Mouse (Mus musculus): ENCODE measurements around the gene Kif26a. TPM values are rescaled to one million over a fixed set of nuclear protein-coding genes. Genes with fewer than 3 reads are reported as not detected.

Gene Kif26a
- polyA plus RNA-seq, 1 experiment from 2014 or later = 3.6 TPM

DNA sequence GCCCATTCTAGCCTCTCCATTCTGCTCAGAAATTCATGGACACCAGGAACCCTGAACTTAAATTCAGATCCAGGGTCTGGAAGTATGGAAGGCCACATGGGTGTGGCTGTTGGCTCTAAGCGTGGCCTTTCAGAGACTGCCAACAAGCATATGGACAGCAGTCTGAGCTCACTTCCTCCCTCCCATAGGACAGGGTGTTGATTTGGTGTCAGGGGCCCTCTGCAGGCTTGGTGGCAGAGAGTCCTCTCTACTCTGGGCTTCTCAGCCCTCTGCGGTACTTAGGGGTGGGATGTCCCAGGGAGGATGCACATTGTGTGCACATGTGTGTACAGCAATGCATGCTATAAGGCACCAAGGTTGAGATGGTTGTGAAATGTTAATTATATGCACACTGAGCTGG is 54.0 kb downstream of the Kif26a start:
- no peak for DNase-seq (ENCODE audit: low spot score)
- no peaks in the 10 kb centered on the region for H3K36me3 ChIP-seq (ENCODE audit: control insufficient read depth, insufficient read depth, low read length)
- no peak overlapping the region for H3K9ac ChIP-seq (ENCODE audit: low read length)
- no peaks in the 10 kb centered on the region for H3K27me3 ChIP-seq (replicated peaks; ENCODE audit: control insufficient read depth, insufficient read depth, low read length)
- H3K27ac ChIP-seq (ENCODE audit: low read depth) = no peak overlapping the region
- H3K4me1 ChIP-seq (replicated peaks; ENCODE audit: control insufficient read depth, insufficient read depth, low read length) = peaks cover 1% of the 10 kb centered on the region; the same call in 1 of the 2 replicates
- ATAC-seq (replicated peaks; ENCODE audit: low FRiP score, low TSS enrichment, low read depth) = no peak
- H3K9me3 ChIP-seq (ENCODE audit: control insufficient read depth, low read length) = no peaks in the 10 kb centered on the region
- no peak overlapping the region for H3K4me3 ChIP-seq (ENCODE audit: low read depth, low read length)
- no peak overlapping the region for H3K4me2 ChIP-seq (ENCODE audit: low read length)
- WGBS = 56% methylated on average over 2 of the region's 2 CpGs

DNA sequence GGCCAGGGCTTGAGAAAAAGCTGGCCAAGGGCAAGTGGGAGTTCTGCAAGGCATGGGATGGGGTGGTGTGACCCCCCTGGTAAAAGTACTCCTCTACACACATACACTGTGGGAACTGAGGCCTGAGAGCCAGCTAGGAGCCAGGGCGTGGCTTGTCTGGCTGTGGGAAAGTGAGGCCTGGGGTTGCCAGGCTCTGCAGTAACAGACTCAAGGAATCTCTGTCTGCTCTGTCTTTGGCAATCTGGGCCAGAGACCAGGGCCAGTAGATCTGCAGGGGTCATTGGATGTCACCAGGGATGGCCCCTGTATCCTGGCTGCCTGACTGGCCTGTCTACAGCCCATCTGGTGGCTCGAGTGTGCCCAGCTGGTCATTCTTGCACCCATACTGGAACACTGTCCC is 61.2 kb downstream of the Kif26a start:
- DNase-seq (ENCODE audit: low spot score) = no peak
- H3K4me3 ChIP-seq (ENCODE audit: low read depth, low read length) = no peak overlapping the region
- H3K9me3 ChIP-seq (ENCODE audit: control insufficient read depth, low read length) = no peaks in the 10 kb centered on the region
- peaks cover 6% of the 10 kb centered on the region; the same call in 1 of the 2 replicates for H3K4me1 ChIP-seq (replicated peaks; ENCODE audit: control insufficient read depth, insufficient read depth, low read length)
- 81% methylated on average over 2 of the region's 2 CpGs for WGBS
- no peak for ATAC-seq (replicated peaks; ENCODE audit: low FRiP score, low TSS enrichment, low read depth)
- H3K36me3 ChIP-seq (ENCODE audit: control insufficient read depth, insufficient read depth, low read length) = no peaks in the 10 kb centered on the region
- no peaks in the 10 kb centered on the region for H3K27me3 ChIP-seq (replicated peaks; ENCODE audit: control insufficient read depth, insufficient read depth, low read length)
- H3K9ac ChIP-seq (ENCODE audit: low read length) = no peak overlapping the region
- H3K27ac ChIP-seq (ENCODE audit: low read depth) = no peak overlapping the region
- H3K4me2 ChIP-seq (ENCODE audit: low read length) = no peak overlapping the region

DNA sequence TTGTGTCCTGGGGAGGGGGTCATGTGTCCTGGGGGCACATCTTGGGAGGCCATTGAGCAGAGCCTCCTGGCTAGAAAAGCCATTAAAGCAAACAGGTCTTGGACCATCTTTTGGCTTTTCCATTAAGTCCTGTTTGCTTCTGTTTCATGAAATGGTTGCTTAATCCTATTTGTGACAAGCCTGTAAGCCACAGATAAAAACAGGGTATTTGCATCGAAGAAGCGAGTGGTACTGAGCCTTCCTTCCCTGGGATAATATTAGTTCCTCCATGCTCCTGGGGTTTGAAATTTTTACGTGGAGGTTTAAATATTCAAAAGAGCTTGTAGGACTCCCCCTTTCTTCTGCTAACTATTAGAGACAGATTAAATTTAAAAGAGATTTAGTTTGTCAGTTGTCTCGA is 61.7 kb downstream of the Kif26a start:
- WGBS = 78% methylated on average over 4 of the region's 4 CpGs
- H3K36me3 ChIP-seq (ENCODE audit: control insufficient read depth, insufficient read depth, low read length) = no peaks in the 10 kb centered on the region

DNA sequence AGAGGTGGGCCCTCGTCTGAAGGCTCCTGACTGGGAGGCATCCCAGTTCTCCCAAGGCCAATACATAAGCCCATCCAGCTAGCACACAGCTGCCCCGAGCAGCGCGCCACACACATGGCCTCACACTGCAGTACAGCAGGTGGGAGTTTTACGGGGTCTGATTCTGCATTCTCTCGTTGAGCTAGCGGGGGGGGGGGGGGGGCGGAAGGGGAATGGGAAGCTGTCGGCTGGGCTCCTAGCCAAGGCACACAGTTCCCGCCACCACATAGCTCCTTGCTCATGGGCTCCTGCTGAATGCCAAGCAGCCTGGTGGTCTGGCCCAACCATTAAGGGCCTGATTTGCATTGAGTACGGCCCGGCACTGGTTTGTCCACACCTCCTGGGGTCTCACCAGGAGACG is 64.6 kb downstream of the Kif26a start:
- Histone ChIP-seq H3K9ac (ENCODE audit: low read length) (no peak overlapping the region), H3K4me3 (ENCODE audit: low read depth, low read length) (no peak overlapping the region), H3K4me1 (replicated peaks; ENCODE audit: control insufficient read depth, insufficient read depth, low read length) (peaks cover 6% of the 10 kb centered on the region; the same call in 1 of the 2 replicates), H3K36me3 (ENCODE audit: control insufficient read depth, insufficient read depth, low read length) (no peaks in the 10 kb centered on the region), H3K27ac (ENCODE audit: low read depth) (no peak overlapping the region), H3K9me3 (ENCODE audit: control insufficient read depth, low read length) (no peaks in the 10 kb centered on the region), H3K4me2 (ENCODE audit: low read length) (no peak overlapping the region), H3K27me3 (replicated peaks; ENCODE audit: control insufficient read depth, insufficient read depth, low read length) (no peaks in the 10 kb centered on the region)
- WGBS = 46% methylated on average over 12 of the region's 13 CpGs
- DNase-seq (ENCODE audit: low spot score) (no peak), ATAC-seq (replicated peaks; ENCODE audit: low FRiP score, low TSS enrichment, low read depth) (no peak; the same call in 1 of the 2 replicates)

More for the DNA sequence above, 61.7 kb downstream of the Kif26a start:
- H3K4me2 ChIP-seq (ENCODE audit: low read length) = no peak overlapping the region
- no peaks in the 10 kb centered on the region for H3K27me3 ChIP-seq (replicated peaks; ENCODE audit: control insufficient read depth, insufficient read depth, low read length)
- H3K9me3 ChIP-seq (ENCODE audit: control insufficient read depth, low read length) = no peaks in the 10 kb centered on the region
- H3K4me3 ChIP-seq (ENCODE audit: low read depth, low read length) = no peak overlapping the region
- DNase-seq (ENCODE audit: low spot score) = no peak
- H3K9ac ChIP-seq (ENCODE audit: low read length) = no peak overlapping the region
- no peak for ATAC-seq (replicated peaks; ENCODE audit: low FRiP score, low TSS enrichment, low read depth)
- no peak overlapping the region for H3K27ac ChIP-seq (ENCODE audit: low read depth)
- H3K4me1 ChIP-seq (replicated peaks; ENCODE audit: control insufficient read depth, insufficient read depth, low read length) = peaks cover 6% of the 10 kb centered on the region; the same call in 1 of the 2 replicates

DNA sequence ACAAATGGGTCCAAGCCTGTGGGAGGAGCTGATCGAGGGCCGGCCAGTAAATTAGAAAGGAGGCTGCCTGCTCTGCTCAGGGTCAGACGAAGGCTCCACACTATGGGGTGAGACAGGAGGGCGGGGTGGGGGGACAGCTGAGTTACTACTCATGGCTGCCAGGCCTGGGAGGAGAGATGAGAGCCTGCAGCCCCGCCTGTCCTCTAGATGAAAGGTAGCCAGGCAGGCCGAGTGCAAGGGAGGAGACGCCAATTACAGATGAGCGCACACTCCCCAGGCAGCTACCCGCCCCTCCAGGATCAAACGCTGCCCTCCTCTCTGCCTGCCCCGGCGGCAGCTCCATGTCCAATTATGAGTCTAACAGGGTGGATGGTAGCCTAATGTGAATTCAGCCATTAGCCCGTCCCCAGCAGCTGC is 68.4 kb downstream of the Kif26a start:
- Histone ChIP-seq H3K27me3 (replicated peaks; ENCODE audit: control insufficient read depth, insufficient read depth, low read length) (no peaks in the 10 kb centered on the region), H3K27ac (ENCODE audit: low read depth) (no peak overlapping the region), H3K4me3 (ENCODE audit: low read depth, low read length) (no peak overlapping the region), H3K9ac (ENCODE audit: low read length) (no peak overlapping the region), H3K4me2 (ENCODE audit: low read length) (no peak overlapping the region), H3K9me3 (ENCODE audit: control insufficient read depth, low read length) (no peaks in the 10 kb centered on the region), H3K36me3 (ENCODE audit: control insufficient read depth, insufficient read depth, low read length) (no peaks in the 10 kb centered on the region), H3K4me1 (replicated peaks; ENCODE audit: control insufficient read depth, insufficient read depth, low read length) (peaks cover 6% of the 10 kb centered on the region; the same call in 1 of the 2 replicates)
- ATAC-seq (replicated peaks; ENCODE audit: low FRiP score, low TSS enrichment, low read depth) = 0 out of 2 replicates have a peak, but pooled peaks have one; percentile 16
- 23% methylated on average over 13 of the region's 13 CpGs for WGBS
- DNase-seq (ENCODE audit: low spot score) = no peak

DNA sequence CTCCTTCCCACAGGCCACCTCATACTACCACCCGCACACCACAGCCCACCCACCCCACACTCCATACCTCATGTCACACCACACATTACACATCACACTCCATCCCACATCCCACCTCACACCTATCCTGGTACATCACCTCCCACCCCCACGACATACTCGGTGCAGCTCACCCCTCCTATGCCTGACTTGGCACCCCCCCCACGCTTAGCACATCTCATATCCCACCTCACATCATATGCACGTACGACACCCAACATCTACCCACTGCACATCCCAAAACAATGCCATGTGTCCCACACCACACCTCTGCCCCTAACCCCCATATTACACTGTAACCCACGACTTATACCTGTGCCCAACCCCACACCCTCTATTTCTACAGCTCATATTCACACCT is 69.5 kb downstream of the Kif26a start:
- no peak overlapping the region for H3K27ac ChIP-seq (ENCODE audit: low read depth)
- 90% methylated on average over 7 of the region's 7 CpGs for WGBS
- no peaks in the 10 kb centered on the region for H3K9me3 ChIP-seq (ENCODE audit: control insufficient read depth, low read length)
- no peak overlapping the region for H3K4me3 ChIP-seq (ENCODE audit: low read depth, low read length)
- DNase-seq (ENCODE audit: low spot score) (no peak), ATAC-seq (replicated peaks; ENCODE audit: low FRiP score, low TSS enrichment, low read depth) (no peak)
- no peak overlapping the region for H3K9ac ChIP-seq (ENCODE audit: low read length)
- peaks cover 4% of the 10 kb centered on the region; the same call in 1 of the 2 replicates for H3K4me1 ChIP-seq (replicated peaks; ENCODE audit: control insufficient read depth, insufficient read depth, low read length)
- no peaks in the 10 kb centered on the region for H3K36me3 ChIP-seq (ENCODE audit: control insufficient read depth, insufficient read depth, low read length)
- no peak overlapping the region for H3K4me2 ChIP-seq (ENCODE audit: low read length)
- no peaks in the 10 kb centered on the region for H3K27me3 ChIP-seq (replicated peaks; ENCODE audit: control insufficient read depth, insufficient read depth, low read length)

DNA sequence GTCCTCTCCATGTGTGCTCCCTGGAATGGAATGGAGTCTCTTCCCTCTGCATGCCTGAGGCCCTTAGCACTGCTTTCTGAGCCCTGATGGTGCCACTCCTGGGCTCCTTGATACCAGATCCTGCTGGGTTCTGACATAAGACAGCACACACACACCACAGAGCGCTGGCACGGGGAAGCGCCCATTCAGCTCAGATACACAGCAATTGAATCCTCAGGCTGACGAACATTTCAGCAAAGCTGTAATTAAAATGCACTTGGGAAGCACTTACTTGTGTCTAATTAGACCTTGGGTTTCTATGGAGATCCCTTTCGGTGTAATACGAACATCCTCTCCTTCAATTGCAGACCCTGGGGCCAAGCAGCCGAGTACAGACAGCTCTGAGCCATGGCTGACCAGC is 71.0 kb downstream of the Kif26a start:
- 70% methylated on average over 7 of the region's 7 CpGs for WGBS

DNA sequence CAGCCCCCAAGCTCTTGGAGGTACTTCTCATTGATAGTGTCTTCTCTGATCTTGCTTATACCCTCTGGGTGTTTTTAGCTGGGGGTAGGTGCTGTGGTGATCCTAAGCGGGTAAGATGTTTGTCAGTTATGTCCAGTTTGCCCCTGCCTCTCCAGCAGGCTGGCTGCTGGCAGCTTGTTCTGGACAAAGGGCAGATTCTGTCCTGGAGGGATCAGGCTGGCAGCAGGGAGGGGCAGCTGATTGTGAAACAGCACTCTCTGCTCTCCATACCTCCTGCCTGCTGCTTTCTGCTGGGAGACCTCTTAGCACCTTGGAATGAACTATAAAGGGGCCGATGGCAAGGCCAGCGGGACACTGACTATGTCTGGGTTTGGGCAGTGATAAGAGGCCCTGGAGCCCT is 71.7 kb downstream of the Kif26a start:
- H3K27ac ChIP-seq (ENCODE audit: low read depth) = no peak overlapping the region
- DNase-seq (ENCODE audit: low spot score) (no peak), ATAC-seq (replicated peaks; ENCODE audit: low FRiP score, low TSS enrichment, low read depth) (no peak)
- WGBS = 61% methylated on average over 3 of the region's 3 CpGs
- H3K9me3 ChIP-seq (ENCODE audit: control insufficient read depth, low read length) = no peaks in the 10 kb centered on the region
- H3K27me3 ChIP-seq (replicated peaks; ENCODE audit: control insufficient read depth, insufficient read depth, low read length) = peaks cover 4% of the 10 kb centered on the region; the same call in 1 of the 2 replicates
- H3K9ac ChIP-seq (ENCODE audit: low read length) = no peak overlapping the region
- H3K36me3 ChIP-seq (ENCODE audit: control insufficient read depth, insufficient read depth, low read length) = no peaks in the 10 kb centered on the region
- H3K4me1 ChIP-seq (replicated peaks; ENCODE audit: control insufficient read depth, insufficient read depth, low read length) = no peaks in the 10 kb centered on the region
- H3K4me2 ChIP-seq (ENCODE audit: low read length) = no peak overlapping the region
- H3K4me3 ChIP-seq (ENCODE audit: low read depth, low read length) = no peak overlapping the region

More for the DNA sequence above, 71.0 kb downstream of the Kif26a start:
- H3K27me3 ChIP-seq (replicated peaks; ENCODE audit: control insufficient read depth, insufficient read depth, low read length) = no peaks in the 10 kb centered on the region
- no peaks in the 10 kb centered on the region for H3K4me1 ChIP-seq (replicated peaks; ENCODE audit: control insufficient read depth, insufficient read depth, low read length)
- H3K9me3 ChIP-seq (ENCODE audit: control insufficient read depth, low read length) = no peaks in the 10 kb centered on the region
- H3K9ac ChIP-seq (ENCODE audit: low read length) = no peak overlapping the region
- H3K27ac ChIP-seq (ENCODE audit: low read depth) = no peak overlapping the region
- no peak overlapping the region for H3K4me2 ChIP-seq (ENCODE audit: low read length)
- DNase-seq (ENCODE audit: low spot score) (no peak), ATAC-seq (replicated peaks; ENCODE audit: low FRiP score, low TSS enrichment, low read depth) (no peak)
- no peaks in the 10 kb centered on the region for H3K36me3 ChIP-seq (ENCODE audit: control insufficient read depth, insufficient read depth, low read length)
- H3K4me3 ChIP-seq (ENCODE audit: low read depth, low read length) = no peak overlapping the region

DNA sequence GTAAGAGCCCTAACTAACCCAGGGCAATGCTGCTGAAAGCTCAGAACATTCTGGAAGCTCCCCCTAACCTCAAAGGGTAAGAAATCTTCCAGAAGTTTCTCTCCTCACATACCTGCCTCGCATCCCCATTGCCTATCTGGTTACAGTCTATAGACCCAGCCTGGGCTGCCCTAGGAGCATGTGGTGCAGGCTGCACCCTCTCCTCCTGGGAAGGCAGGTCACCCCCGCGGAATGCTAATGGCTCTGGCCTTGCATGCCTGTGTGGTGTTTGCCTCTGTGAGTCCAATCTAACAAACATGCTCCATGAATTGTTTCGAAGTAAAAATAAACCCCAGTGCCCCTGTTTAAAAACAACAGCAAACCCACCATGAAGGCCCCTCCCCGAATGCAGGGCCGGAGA is 75.3 kb downstream of the Kif26a start:
- ATAC-seq (replicated peaks; ENCODE audit: low FRiP score, low TSS enrichment, low read depth) (no peak), DNase-seq (ENCODE audit: low spot score) (no peak)
- WGBS = 55% methylated on average over 6 of the region's 6 CpGs
- Histone ChIP-seq H3K27ac (ENCODE audit: low read depth) (no peak overlapping the region), H3K4me1 (replicated peaks; ENCODE audit: control insufficient read depth, insufficient read depth, low read length) (no peaks in the 10 kb centered on the region), H3K9me3 (ENCODE audit: control insufficient read depth, low read length) (no peaks in the 10 kb centered on the region), H3K36me3 (ENCODE audit: control insufficient read depth, insufficient read depth, low read length) (no peaks in the 10 kb centered on the region), H3K27me3 (replicated peaks; ENCODE audit: control insufficient read depth, insufficient read depth, low read length) (peaks cover 4% of the 10 kb centered on the region; the same call in 1 of the 2 replicates), H3K4me2 (ENCODE audit: low read length) (no peak overlapping the region), H3K4me3 (ENCODE audit: low read depth, low read length) (no peak overlapping the region), H3K9ac (ENCODE audit: low read length) (no peak overlapping the region)

All from intestine, embryonic 14.5 days (tissue).